Mouse (Mus musculus): ENCODE results near the gene Ctns. TPM values are rescaled to one million over a fixed set of nuclear protein-coding genes. Genes with fewer than 3 reads are reported as not detected.

The Ctns gene
- polyA plus RNA-seq, 1 experiment from 2014 or later = 46.8 TPM

DNA sequence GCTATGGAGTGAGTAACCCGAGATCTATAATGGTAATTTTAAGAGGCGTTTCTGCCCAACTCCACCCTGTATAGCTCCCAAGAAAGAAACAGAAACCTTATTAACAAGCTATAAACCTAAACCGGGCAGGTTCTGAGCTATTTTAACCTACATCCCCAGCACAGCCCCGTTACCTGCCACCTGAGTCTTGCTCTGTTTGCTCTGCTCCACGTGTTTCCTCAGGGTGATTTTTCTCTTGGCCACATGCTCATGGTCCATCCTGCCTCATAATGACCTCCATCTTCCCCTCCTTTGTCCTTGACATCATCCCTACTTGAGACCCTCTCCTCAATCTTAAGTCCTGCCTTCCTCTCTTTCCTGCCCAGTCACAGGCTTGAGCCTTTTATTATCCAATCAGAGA lies 64.6 kb downstream of the Ctns start:
- no peak for ATAC-seq
- no peak overlapping the region for H3K9ac ChIP-seq (ENCODE audit: low read depth, low read length)
- H3K4me2 ChIP-seq (replicated peaks; ENCODE audit: low read depth) = 0 out of 2 replicates have a peak overlapping the region, but pooled peaks have one; percentile 21
- no peaks in the 10 kb centered on the region for H3K27me3 ChIP-seq (replicated peaks; ENCODE audit: control insufficient read depth, insufficient read depth, low read length)
- no peak for TF ChIP-seq CTCF (IDR thresholded peaks at IDR 0.05; ENCODE audit: low read depth)
- 69% methylated on average over 5 of the region's 5 CpGs for whole genome bisulfite sequencing
- no peaks in the 10 kb centered on the region for H3K9me3 ChIP-seq (ENCODE audit: control insufficient read depth)
- H3K4me1 ChIP-seq (replicated peaks; ENCODE audit: control insufficient read depth, insufficient read depth, low read length) = 0 out of 2 replicates have a peak, but pooled peaks cover 3% of the 10 kb centered on the region
- no peak overlapping the region for H3K27ac ChIP-seq (ENCODE audit: low read depth, low read length)
- no peak overlapping the region for H3K4me3 ChIP-seq (ENCODE audit: low read depth, low read length)
- peaks cover 4% of the 10 kb centered on the region; the same call in 1 of the 2 replicates for H3K36me3 ChIP-seq (ENCODE audit: control insufficient read depth, insufficient read depth)

Other genes with a start within 250 kb of the Ctns start
- gene Atp2a3, start 237.9 kb downstream of the Ctns start, polyA plus RNA-seq (2015; fragmentation: Nextera tagmentation; extraction: Ambion mirVana) = 16.2 and 16.7 TPM in 2 replicates
- 3.4 and 4.1 TPM in 2 replicates for gene P2rx1, start 199.9 kb downstream of the Ctns start, polyA plus RNA-seq (2015; fragmentation: Nextera tagmentation; extraction: Ambion mirVana)
- 3.2 and 3.5 TPM in 2 replicates for gene Camkk1, start 180.0 kb downstream of the Ctns start, polyA plus RNA-seq (2015; fragmentation: Nextera tagmentation; extraction: Ambion mirVana)
- gene Ncbp3, start 151.3 kb downstream of the Ctns start, polyA plus RNA-seq (2015; fragmentation: Nextera tagmentation; extraction: Ambion mirVana) = 3.4 and 4.6 TPM in 2 replicates
- gene Itgae, start 108.5 kb downstream of the Ctns start, polyA plus RNA-seq (2015; fragmentation: Nextera tagmentation; extraction: Ambion mirVana) = 0.30 and 0.31 TPM in 2 replicates
- gene Haspin, start 60.7 kb downstream of the Ctns start, polyA plus RNA-seq (2015; fragmentation: Nextera tagmentation; extraction: Ambion mirVana) = 5.7 and 7.3 TPM in 2 replicates
- 0.04 and 0.08 TPM in 2 replicates for gene P2rx5, start 38.6 kb downstream of the Ctns start, polyA plus RNA-seq (2015; fragmentation: Nextera tagmentation; extraction: Ambion mirVana)
- 114 and 120 TPM in 2 replicates for gene Emc6, start 22.0 kb downstream of the Ctns start, polyA plus RNA-seq (2015; fragmentation: Nextera tagmentation; extraction: Ambion mirVana)
- 215 and 217 TPM in 2 replicates for gene Tax1bp3, start 22.0 kb downstream of the Ctns start, polyA plus RNA-seq (2015; fragmentation: Nextera tagmentation; extraction: Ambion mirVana)
- 21.3 and 26.3 TPM in 2 replicates for gene Shpk, start 418 bp upstream of the Ctns start, polyA plus RNA-seq (2015; fragmentation: Nextera tagmentation; extraction: Ambion mirVana)
- gene Trpv1, start 35.2 kb upstream of the Ctns start, polyA plus RNA-seq (2015; fragmentation: Nextera tagmentation; extraction: Ambion mirVana) = 0.13 and 0.24 TPM in 2 replicates
- 0.16 and 0.27 TPM in 2 replicates for gene Trpv3, start 68.3 kb upstream of the Ctns start, polyA plus RNA-seq (2015; fragmentation: Nextera tagmentation; extraction: Ambion mirVana)
- 8.4 and 13.5 TPM in 2 replicates for gene Aspa, start 130.6 kb upstream of the Ctns start, polyA plus RNA-seq (2015; fragmentation: Nextera tagmentation; extraction: Ambion mirVana)
- gene Gm49340, start 130.7 kb upstream of the Ctns start, polyA plus RNA-seq (2015; fragmentation: Nextera tagmentation; extraction: Ambion mirVana) = not detected in 2 replicates
- 0.14 and 0.16 TPM in 2 replicates for gene Spata22, start 130.7 kb upstream of the Ctns start, polyA plus RNA-seq (2015; fragmentation: Nextera tagmentation; extraction: Ambion mirVana)
- gene Olfr20, start 151.7 kb upstream of the Ctns start, polyA plus RNA-seq (2015; fragmentation: Nextera tagmentation; extraction: Ambion mirVana) = not detected in 2 replicates
- not detected in 2 replicates for gene Olfr376, start 172.2 kb upstream of the Ctns start, polyA plus RNA-seq (2015; fragmentation: Nextera tagmentation; extraction: Ambion mirVana)
- not detected in 2 replicates for gene Olfr1, start 200.6 kb upstream of the Ctns start, polyA plus RNA-seq (2015; fragmentation: Nextera tagmentation; extraction: Ambion mirVana)
- not detected in 2 replicates for gene Olfr378, start 229.4 kb upstream of the Ctns start, polyA plus RNA-seq (2015; fragmentation: Nextera tagmentation; extraction: Ambion mirVana)

Measured in intestine, postnatal 0 days (tissue).